Mouse (Mus musculus) R1 (cell line): ENCODE results near the gene Ccpg1.

ENCODE experiments used
- DNase-seq: peaks from one replicate; pipeline ENCODE4 v3.0.0-alpha.2; 2018; ENCODE audit warnings: low read depth, low spot score

Ccpg1 gene

DNA sequence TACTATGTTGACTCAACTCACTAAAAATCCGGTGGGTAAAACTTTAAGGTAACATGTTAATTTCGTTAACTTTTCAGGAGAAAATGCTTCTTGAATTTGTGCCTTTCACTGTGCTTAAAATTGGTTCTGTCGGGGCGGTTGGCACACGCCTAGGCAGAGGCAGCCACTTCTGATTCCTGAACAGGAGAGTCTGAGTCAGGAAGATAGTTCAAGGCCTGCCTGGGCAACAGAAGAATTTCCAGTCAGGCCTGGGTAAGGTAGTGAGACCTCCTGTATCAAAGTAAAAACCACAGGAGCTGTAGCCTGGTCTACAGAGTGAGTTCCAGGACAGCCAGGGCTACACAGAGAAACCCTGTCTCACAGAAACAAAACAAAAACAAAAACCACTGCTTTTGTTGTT is 7.3 kb downstream of the Ccpg1 start:
- no peak for DNase-seq

DNA sequence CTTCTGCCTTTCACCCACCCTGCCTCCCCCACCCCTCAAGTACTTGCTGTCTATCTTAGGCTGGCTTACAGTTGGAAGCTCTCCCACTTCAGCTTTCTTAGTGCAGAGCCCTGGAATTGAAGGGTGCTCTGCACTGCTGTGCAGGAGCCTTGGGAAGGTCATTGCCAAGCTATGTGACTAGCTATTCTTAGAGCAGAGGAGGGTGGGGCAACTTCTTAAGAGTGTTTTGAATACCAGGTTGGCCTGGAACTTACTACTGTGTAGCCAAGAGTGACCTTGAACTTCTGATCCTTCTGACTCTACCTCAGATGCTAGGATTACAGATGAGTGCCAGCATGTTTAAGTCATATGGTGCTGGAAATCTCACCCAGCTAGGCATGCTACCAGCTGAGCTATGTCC is 10.9 kb downstream of the Ccpg1 start:
- peak; percentile 95 for DNase-seq

DNA sequence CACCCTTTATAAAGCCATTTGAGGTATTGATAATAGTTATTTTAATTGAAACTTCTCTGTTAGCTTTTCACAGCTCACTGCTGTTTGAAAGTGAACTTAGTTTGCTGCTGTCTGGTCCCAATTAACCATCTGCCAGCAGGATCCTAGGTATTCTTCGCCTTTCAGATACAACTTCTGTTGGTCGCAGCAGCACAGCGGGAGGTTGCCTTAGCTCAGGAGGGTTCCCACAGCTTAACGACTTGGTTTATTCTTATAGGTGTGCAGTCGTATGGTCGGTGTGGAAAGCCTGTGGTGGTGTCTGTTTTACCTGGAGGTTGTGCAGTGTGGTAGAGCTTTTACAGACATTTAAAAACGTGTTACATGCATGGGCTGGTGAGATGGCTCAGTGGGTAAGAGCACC is 11.6 kb downstream of the Ccpg1 start:
- peak; percentile 78 for DNase-seq

DNA sequence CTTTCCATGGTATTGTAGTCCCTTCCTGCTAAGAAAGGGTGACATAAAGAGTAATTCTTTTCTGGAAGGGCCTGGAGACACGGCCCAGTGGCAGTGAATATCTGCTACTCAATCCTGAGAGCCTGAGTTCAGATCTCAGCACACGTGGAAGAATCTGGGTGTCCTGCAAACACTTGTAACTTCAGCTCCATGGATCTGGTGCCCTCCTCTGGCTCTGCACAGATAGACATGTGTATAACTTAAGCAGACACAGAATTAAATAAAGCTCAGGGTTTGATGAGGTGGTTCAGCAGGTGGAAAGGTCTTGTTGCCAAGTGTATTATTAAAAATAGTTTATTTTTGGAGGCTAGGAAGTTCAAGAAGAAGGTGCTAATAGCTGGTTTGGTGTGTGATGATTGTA is 15.3 kb downstream of the Ccpg1 start:
- no peak for DNase-seq

DNA sequence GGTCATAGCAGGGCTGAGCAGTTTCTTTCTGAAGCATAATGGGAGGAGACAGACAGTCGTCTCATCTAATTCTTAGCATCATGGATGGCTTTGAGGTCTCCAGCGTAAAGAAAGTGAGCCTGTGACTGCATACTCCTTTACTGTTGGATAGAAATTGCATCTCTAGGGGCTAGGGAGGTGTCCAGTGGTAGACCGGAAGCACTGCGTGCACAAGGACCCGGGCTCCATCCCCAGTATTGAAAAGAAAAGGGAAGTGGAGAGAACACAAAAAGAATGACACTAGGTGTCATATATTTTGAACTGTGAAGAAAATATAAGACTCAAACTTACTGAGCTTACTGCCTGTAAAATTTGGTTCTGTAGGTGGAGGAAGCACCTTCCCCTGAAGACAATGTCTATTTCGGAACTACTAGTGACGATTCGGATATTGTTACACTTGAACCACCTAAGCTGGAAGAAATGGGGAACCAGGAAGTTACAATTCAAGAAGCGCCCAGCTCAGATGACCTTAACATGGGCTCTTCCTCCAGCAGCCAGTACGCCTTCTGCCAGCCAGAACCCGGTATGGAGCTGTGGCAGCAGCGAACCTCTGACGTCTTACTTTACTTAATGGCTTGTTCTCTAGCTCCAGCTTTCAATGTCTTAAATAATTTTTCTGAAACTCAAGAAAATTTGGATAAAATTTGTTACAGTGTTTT is 16.2 kb downstream of the Ccpg1 start:
- no peak for DNase-seq

DNA sequence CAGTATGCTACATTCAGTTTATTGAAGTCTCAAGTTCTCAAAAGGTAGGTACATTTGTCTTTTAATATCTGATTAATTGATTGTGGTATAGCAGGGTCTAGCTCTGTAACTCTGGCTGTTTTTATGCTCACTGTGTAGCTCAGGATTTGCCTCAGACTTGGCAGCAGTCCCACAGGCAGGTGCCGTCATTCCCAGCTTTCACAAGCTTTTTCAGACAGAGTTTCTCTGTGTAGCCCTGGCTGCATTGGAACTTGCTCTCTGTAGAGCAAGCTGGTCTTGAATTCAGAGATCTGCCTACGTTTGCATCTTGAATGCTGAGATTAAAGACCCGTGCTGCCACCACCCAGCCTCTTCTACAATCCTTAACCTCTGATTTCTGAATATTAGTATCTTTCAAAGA is 16.9 kb downstream of the Ccpg1 start:
- no peak for DNase-seq

DNA sequence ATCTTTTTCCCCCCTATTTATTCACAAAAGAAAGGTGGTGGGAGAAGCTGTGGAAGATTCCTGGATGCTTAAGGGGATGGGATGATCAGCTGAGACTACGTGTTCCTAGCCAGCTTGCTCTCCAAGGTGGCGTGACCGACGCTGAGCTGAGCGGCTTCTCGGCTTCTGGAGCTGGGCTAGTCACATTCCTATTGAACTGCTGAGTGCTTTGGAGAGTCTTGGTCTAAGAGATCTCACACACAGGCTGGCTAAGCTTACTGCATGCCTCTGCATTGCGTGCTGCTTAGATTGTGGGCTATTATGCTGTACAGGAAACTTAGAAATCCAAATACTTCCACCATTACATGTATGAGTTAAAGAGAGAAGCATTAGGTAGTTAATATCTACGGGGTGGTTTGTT is 18.8 kb downstream of the Ccpg1 start:
- no peak for DNase-seq

DNA sequence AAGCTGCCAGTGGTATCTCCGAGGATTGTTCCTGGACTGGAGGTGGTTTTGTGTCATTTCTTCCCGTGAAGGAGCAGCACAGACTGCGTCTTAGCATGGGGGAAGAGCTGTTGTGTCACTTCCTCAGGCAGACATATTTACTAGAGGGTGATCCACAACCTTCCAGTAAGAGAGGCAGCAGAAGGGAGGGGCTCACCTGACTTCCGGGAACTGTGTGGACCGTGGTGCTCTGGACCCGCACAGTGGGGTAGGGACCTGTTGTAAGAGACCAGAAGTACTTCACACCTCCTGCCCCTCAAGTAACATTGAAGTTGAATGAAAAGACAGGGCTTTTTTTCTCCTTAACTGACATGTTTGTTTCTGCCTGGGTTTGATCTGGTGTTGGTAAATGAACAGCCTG is 19.9 kb downstream of the Ccpg1 start:
- peak; percentile 80 for DNase-seq

DNA sequence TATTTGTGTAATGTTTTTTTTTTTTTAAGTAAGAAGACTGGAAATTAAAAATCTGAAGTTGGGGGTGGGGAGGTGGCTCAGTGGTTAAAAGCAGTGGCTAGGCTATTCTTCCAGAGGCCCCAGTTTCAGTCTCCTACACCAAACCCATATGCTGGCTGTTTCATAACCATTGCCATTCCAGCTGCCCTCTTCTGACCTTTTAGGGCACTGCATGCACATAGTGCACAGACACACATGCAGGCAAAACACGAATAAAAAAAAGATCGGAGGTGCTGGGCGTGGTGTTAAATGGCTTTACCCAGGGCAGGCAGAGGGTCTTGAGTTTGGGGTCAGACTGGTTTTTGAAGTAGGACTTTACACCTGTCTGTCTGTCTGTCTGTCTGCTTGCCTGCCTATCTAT is 20.9 kb downstream of the Ccpg1 start:
- DNase-seq = peak; percentile 61

DNA sequence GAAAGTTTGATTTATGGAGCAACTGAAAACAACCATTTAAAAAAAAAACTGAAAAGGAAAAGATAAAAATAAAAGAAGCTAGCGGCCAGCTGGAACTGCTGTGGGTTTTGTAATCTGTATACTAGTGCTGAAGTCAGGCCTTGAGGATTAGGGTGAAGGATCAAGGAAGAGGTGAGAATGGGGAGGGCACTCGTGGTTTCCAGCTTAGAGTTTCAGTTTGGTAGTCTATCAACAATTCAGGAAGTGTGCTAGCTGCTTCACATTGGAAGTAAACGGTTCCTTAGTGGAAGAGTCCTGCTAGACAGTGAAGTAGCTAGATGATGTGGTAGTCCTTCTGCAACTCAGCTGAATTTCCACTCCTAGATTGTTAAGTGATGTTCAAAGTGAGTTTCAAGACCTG is 23.2 kb downstream of the Ccpg1 start:
- no peak for DNase-seq

DNA sequence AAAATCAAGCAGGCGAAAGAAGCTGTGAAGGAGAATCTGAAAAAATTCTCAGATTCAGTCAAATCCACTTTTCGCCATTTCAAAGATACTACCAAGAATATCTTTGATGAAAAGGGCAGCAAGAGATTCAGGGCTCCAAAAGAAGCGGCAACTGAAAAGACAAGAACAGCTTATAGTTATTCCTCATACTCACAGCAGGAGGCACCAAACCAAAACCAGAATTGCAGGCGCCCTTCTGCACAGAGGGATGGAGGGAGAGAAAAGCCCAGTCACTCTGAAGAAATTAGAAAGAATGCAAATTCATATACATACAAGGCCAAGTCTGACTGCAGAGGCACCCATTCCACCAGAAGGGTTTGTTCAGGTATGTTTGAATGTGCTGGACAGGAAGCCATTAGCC is 27.4 kb downstream of the Ccpg1 start:
- no peak for DNase-seq

DNA sequence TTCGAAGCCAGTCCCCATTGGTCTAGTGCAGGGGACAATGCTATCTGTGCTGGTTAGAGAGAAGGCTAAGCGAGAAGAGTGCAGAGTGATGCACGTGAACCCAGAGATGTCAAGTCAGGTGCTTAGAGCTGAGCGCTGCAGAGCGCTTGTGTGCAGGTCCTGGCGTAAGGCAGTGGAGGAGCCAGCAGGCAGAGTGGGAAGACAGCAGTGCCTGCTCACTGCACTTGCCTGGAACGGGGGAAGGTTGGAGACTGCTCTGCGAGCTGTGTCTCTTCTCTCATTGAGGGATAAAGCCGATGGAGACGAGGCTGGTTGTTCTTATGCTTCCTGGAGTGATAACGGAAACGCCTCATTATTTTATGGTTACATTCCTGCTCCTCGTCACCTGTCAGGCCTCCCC is 29.5 kb downstream of the Ccpg1 start:
- DNase-seq = no peak

DNA sequence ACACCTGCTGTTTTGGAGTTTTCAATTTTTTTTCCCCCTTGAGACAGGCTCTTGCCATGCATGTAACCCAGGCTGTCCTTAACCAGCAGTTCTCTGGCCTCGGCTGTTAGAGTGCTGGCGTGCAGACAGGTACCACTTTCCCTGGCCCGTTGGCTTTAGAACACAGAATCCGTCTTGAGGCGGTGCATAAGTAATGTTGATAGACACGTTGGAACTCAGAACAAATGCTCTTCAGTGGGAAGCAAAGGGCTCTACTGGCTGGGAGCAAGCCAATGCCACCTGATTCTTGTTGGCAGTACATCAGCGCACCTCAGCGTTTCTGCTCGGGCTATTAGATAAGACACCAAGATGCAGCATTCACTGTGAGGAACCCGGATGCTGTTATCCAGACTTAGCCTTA is 34.6 kb downstream of the Ccpg1 start:
- no peak for DNase-seq

DNA sequence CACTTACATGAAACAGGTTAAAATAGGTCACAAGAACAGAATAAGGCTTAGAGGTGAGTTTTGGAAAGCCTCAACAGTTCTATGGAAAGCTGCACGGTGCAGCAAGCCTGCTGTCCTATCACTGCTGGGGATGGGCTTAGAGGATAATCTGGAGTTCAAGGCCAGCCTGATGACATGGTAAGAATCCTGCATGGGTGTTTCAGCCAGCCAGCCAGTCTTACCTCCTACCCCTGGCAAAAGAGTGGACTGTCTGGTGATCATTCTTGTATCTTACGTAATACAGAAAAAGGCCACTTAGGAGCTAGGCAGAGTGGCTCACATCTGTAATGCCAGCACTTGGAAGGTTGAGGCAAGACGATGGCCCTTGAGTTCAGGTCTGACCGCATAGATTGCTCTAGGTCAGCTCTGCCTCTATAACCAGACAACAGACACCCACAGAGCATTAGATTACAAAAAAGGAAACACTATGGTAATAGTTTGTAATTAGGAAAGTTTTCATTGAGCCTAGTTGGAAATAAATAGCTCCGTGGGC is 35.4 kb downstream of the Ccpg1 start:
- no peak for DNase-seq

DNA sequence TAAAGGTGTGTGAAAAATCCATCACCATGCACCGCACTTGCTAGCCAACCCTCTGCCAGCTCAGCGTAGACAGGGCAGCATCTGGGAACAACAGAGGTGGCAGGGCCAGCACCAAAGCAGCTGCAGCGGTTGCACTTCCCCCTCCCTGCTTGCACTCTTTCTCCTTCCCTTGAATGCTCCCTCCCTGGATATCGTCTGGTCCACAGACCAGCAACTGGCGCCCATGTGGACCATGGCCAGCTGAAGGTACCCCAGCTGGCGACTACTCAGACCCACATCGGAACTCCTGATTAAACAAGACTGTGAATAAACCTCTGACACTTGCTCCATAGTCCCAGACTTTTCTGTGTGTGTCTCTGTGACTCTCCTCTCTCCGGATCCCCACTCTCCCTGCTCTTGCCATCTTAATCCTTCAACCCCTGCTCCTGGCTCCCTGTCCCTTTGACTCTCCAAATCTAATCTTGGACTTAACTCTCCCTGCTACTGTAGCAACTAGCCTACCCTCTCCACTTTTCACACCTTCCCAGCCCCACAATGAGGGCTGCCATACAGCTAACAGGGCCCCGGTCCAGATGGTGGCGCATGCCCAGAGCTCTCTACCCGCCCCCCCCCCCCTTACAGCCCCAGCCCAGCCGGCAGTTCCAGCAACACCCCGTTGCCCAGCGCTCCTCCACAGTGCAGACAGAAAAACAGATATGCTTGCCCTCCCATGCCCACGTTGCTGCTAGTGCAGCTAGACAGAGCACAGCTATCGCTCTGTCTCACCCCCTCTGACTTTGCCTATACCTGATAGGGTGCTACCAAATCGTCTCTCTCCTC is 40.8 kb downstream of the Ccpg1 start:
- peak; percentile 77 for DNase-seq

DNA sequence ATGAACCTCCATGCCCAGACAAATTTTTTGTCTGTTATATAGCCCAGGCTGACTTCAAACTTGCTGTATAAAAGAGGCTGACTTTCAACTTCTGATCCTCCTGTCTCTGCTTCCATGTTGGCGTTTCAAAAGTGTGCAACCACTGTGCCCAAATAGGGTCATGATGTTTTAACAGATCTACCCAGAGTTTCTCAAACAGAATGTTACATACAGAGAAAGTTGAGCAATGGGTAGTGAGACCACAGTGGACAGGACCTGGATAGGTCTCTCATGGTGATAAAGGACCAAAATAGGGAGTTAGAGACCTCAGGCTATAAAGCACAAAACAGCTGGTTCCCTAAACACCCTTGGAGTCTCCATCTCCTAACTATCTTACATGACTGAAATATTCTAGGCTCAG is 45.2 kb downstream of the Ccpg1 start:
- DNase-seq = no peak

DNA sequence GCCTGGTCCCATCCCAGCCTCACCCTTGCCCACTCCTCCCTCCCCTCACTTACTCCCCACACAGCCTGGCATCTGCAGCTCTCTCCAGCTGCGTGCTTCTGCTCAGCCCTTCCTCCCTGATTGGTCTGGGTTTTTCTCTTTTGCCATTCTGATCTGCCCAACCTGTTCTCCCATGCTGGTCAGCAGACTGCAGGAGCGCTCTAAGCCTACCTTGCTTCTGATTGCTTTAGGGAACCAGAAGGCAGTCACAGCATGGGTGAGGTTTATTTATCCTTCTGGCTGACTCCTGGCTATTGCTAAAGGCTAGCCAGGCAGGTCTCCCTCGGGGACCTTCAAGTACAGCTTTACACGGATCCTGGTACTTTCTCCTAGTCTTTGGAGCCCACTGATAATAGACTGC is 46.2 kb downstream of the Ccpg1 start:
- DNase-seq = no peak

DNA sequence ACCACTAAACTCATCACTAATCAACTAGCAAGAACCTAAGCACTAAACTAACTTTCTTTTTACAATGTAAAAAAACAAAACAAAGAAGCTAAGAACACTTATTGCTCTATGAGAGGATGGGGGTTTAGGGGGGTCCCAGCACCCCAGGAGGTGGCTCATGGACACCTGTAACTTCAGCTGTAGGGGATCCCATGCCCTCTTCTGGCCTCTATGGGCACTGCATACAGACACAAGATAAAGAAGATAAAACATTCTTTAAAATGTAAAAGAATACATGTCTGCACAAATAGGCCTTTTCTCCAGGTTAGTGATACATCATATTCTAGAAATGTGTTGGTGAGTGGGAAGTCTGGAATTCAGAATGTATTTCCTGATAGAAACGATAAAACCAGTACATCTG is 48.2 kb downstream of the Ccpg1 start:
- no peak for DNase-seq

DNA sequence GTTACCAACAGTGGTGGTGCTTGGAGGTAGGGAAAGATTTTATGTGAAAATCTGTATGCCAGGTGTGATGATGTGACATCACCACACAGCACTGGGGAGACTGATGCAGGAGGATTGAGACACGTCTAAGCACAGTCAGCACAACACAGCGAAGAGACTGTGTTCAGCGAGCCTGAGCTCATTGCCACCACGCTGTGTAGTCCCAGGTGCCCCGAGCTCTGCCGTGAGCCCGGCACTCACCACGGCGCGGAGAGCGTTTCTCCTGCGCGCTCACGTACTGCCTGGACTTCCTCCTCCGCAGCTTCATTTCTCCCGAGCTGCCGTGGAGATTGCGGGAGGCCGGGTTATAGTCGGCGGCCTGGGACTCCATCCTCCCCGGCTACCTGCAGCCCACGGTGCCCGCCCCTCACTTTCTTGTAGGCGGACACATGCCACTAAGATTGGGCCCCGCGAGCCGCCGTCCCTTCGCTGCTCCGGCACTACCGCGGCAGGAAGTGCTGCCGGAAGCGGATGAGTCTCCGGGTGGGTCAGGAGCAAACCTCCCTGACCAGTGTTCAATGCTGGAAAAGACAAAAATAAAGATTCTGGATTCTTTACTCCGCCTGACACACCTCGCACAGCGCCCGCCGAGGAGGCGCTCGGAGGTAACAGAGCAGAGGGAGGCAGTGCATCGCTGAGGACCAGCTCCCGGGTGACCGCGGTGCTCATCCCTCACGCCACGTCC is 54.2 kb downstream of the Ccpg1 start:
- DNase-seq = peak; percentile 95

DNA sequence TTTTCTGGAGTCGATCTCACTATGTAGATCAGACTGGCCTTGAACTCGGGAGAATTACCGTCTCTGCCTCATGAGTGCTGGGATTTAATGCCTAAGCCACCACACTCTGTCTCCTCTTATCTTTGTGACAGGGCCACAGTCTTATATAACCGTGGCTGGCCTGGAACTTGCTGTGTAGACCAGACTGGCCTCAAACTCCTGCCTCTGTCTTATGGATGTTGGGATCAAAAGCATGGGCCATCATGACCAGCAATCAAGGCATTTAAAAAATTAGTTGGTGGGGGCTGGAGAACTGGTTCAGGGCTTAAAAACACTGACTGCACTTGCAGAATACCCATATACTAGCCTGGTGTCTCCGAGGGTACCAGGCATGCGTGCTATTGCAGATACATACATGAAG is 54.9 kb downstream of the Ccpg1 start, which contains the start of gene Pigb:
Pigb (minus strand) TSS at position 299 of the 400 bp plus-strand sequence.
- no peak for DNase-seq

DNA sequence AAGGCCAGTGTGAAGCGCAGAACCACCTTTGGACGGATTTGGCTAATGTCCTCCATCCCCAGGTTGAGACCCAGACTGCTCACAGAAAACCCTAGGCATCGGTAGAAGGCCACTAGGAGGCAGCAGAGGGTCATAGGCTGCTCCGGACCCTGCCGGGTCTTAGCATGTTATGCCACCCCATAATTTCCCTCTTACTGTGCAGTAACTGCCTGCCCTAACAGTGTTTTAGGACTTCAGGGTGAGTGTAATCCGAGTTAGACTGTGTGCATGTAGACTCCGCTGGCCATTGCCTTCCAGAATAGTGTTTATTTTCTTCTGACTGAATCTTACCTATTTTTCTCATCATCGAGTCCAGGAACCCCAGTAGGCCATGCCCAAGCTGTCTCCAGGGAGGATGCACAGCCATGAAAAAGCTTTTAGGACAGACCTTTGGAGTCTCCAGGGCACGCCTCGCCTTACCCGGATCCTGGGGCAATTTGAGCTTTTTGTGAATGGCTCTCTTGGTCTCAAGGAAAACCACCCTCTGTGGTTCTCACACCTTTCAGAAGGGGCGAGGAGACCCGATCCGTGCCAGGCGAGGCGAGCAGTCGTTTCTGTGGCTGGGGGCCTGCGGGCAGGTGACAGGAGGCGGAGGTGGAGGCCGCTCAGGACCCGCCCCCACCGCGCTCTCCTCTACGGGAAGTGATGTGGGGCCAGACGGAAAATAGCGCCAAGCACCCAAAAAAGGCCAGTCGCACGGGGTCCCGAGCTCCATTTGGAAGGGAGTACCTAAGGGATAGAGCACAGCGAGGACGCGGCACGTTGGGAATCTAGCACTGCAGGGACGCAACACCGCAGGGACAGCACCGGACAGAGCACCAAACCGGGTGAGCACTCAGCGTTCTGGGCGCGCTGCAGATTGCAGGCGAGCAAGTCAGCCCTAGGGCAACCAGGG is 59.2 kb downstream of the Ccpg1 start, which contains the start of gene Rab27a:
Rab27a (plus strand) TSS at position 709 of the 934 bp plus-strand sequence.
- DNase-seq = peak; percentile 91
